Mouse (Mus musculus): ENCODE results near the gene Lef1.

The Lef1 gene

GRCm38 (mm10) chr3:131255399-131255981, 145.2 kb downstream of the Lef1 start:
- no peak for DNase-seq

- DNase-seq: no peak
Measured at GRCm38 (mm10) chr3:131258921-131259320, 148.7 kb downstream of the Lef1 start.

GRCm38 (mm10) chr3:131259392-131259965, 149.2 kb downstream of the Lef1 start:
- no peak for DNase-seq

- no peak for DNase-seq
Measured at GRCm38 (mm10) chr3:131260418-131260817, 150.1 kb downstream of the Lef1 start.

- peak; percentile 67 for DNase-seq
Measured at GRCm38 (mm10) chr3:131263766-131264486, 153.7 kb downstream of the Lef1 start.

- DNase-seq: no peak
Measured at GRCm38 (mm10) chr3:131265516-131265915, 155.2 kb downstream of the Lef1 start.

GRCm38 (mm10) chr3:131266366-131267050, 156.2 kb downstream of the Lef1 start:
- DNase-seq: no peak

- DNase-seq: no peak
Measured at GRCm38 (mm10) chr3:131270381-131270780, 160.1 kb downstream of the Lef1 start.

- peak; percentile 84 for DNase-seq
Measured at GRCm38 (mm10) chr3:131271157-131271556, 160.9 kb downstream of the Lef1 start.

GRCm38 (mm10) chr3:131271559-131272373, 161.5 kb downstream of the Lef1 start, which contains the start of gene Hadh:
Gene Hadh (minus strand): TSS chr3:131272101.
- DNase-seq: peak; percentile 94

GRCm38 (mm10) chr3:131272374-131273100, 162.3 kb downstream of the Lef1 start:
- no peak for DNase-seq

Data from kidney, postnatal 10 days (tissue).